Mouse (Mus musculus): ENCODE data around the gene Tspan11. TPM values are rescaled to one million over a fixed set of nuclear protein-coding genes. Genes with fewer than 3 reads are reported as not detected.

The Tspan11 gene
- total and polyA plus RNA-seq, 3 experiments: not detected

- no peak overlapping the region for H3K9ac ChIP-seq (ENCODE audit: insufficient read depth, low read depth)
- no peaks in the 10 kb centered on the region for H3K9me3 ChIP-seq (replicated peaks; ENCODE audit: low read length)
- no peaks in the 10 kb centered on the region for H3K36me3 ChIP-seq (replicated peaks in 1 of 2; ENCODE audit: control insufficient read depth in 1 of 2, insufficient read depth in 1 of 2, low read length in 1 of 2)
- peaks cover 0 to 4% of the 10 kb centered on the region in 2 experiments; a peak in 1 of 4 replicates for H3K4me1 ChIP-seq (ENCODE audit: control insufficient read depth in 1 of 2, insufficient read depth in 2 of 2)
- H3K4me3 ChIP-seq (replicated peaks in 1 of 3; ENCODE audit: low read depth in 2 of 3, low read length in 2 of 3, poor library complexity in 1 of 3): no peak overlapping the region
- DNase-seq (ENCODE audit: extremely low read depth): no peak
- in situ Hi-C loops (cut with MboI; ENCODE audit: low pct_ligation_motif_present, low pct_unique_long_range_greater_than_20kb, low sequenced_read_pairs) (loop anchor here (25.0 kb wide), 1 partner anchor 386 kb away; no protein-coding TSS in a partner anchor), dilution Hi-C loops (cut with MboI; ENCODE audit: extremely low pct_ligation_motif_present, extremely low pct_unique_long_range_greater_than_20kb, low sequenced_read_pairs) (no loop called here)
- no peak overlapping the region for H3K27ac ChIP-seq (ENCODE audit: insufficient read depth, low read depth)
- H3K4me2 ChIP-seq (ENCODE audit: insufficient read depth, low read depth, poor library complexity, severe bottlenecking): no peak overlapping the region
- TF ChIP-seq E2F4 (IDR thresholded peaks at IDR 0.05; ENCODE audit: insufficient replicate concordance, low read depth, low read length): no peak
- TF ChIP-seq MAX (IDR thresholded peaks at IDR 0.05; ENCODE audit: low read length): no peak
- TF ChIP-seq CHD2 (IDR thresholded peaks at IDR 0.05; ENCODE audit: low read length): no peak
- TF ChIP-seq RCOR1 (conservative IDR thresholded peaks at IDR 0.05; ENCODE audit: low read depth, low read length): no peak
- no peak for TF ChIP-seq EP300 (IDR thresholded peaks at IDR 0.05; ENCODE audit: low read length)
- no peak for TF ChIP-seq NRF1 (IDR thresholded peaks at IDR 0.05; ENCODE audit: low read depth, low read length)
- TF ChIP-seq MYC (IDR thresholded peaks at IDR 0.05; ENCODE audit: low read depth, low read length): no peak
- TF ChIP-seq PAX5 (IDR thresholded peaks at IDR 0.05; ENCODE audit: low read length): no peak
- TF ChIP-seq POLR2AphosphoS2 (IDR thresholded peaks at IDR 0.05; ENCODE audit: low read depth, low read length): no peak
- TF ChIP-seq USF2 (conservative IDR thresholded peaks at IDR 0.05; ENCODE audit: low read depth, low read length): no peak
- TF ChIP-seq JUND (conservative IDR thresholded peaks at IDR 0.05; ENCODE audit: low read depth, low read length): no peak
- TF ChIP-seq HCFC1 (IDR thresholded peaks at IDR 0.05; ENCODE audit: low read depth, low read length): no peak
- TF ChIP-seq GABPA (IDR thresholded peaks at IDR 0.05; ENCODE audit: insufficient replicate concordance, low read depth, low read length): no peak
- TF ChIP-seq ZC3H11A (IDR thresholded peaks at IDR 0.05; ENCODE audit: low read depth, low read length): no peak
- TF ChIP-seq ZKSCAN1 (IDR thresholded peaks at IDR 0.05; ENCODE audit: borderline replicate concordance, low read depth, low read length): no peak
- no peak for TF ChIP-seq ELF1 (IDR thresholded peaks at IDR 0.05; ENCODE audit: low read depth, low read length)
- TF ChIP-seq USF1 (IDR thresholded peaks at IDR 0.05; ENCODE audit: low read depth, low read length): no peak
- TF ChIP-seq UBTF (IDR thresholded peaks at IDR 0.05; ENCODE audit: low read depth, low read length): no peak
- H3K27me3 ChIP-seq (replicated peaks): peaks cover 90% of the 10 kb centered on the region
- H3K79me2 ChIP-seq (replicated peaks; ENCODE audit: control insufficient read depth, extremely low read depth, insufficient read depth, poor library complexity, severe bottlenecking): no peaks in the 10 kb centered on the region
Measured at GRCm38 (mm10) chr6:127923296-127923695, 35.9 kb downstream of the Tspan11 start.

- Histone ChIP-seq H3K27ac (ENCODE audit: insufficient read depth, low read depth) (no peak overlapping the region), H3K36me3 (replicated peaks in 1 of 2; ENCODE audit: control insufficient read depth in 1 of 2, insufficient read depth in 1 of 2, low read length in 1 of 2) (no peaks in the 10 kb centered on the region), H3K9me3 (replicated peaks; ENCODE audit: low read length) (no peaks in the 10 kb centered on the region), H3K4me1 (ENCODE audit: control insufficient read depth in 1 of 2, insufficient read depth in 2 of 2) (peaks cover 0 to 4% of the 10 kb centered on the region in 2 experiments; a peak in 1 of 4 replicates), H3K27me3 (replicated peaks) (peaks cover 89% of the 10 kb centered on the region), H3K4me2 (ENCODE audit: insufficient read depth, low read depth, poor library complexity, severe bottlenecking) (no peak overlapping the region), H3K4me3 (replicated peaks in 1 of 3; ENCODE audit: low read depth in 2 of 3, low read length in 2 of 3, poor library complexity in 1 of 3) (no peak overlapping the region), H3K9ac (ENCODE audit: insufficient read depth, low read depth) (no peak overlapping the region), H3K79me2 (replicated peaks; ENCODE audit: control insufficient read depth, extremely low read depth, insufficient read depth, poor library complexity, severe bottlenecking) (no peaks in the 10 kb centered on the region)
- in situ Hi-C loops (cut with MboI; ENCODE audit: low pct_ligation_motif_present, low pct_unique_long_range_greater_than_20kb, low sequenced_read_pairs) (loop anchor here (25.0 kb wide), 1 partner anchor 387 kb away; no protein-coding TSS in a partner anchor), dilution Hi-C loops (cut with MboI; ENCODE audit: extremely low pct_ligation_motif_present, extremely low pct_unique_long_range_greater_than_20kb, low sequenced_read_pairs) (no loop called here)
- DNase-seq (ENCODE audit: extremely low read depth): no peak
- TF ChIP-seq MXI1 (IDR thresholded peaks at IDR 0.05; ENCODE audit: low read depth, low read length) (no peak), TBP (conservative IDR thresholded peaks at IDR 0.05; ENCODE audit: low read depth, low read length) (no peak), MAFK (IDR thresholded peaks at IDR 0.05; ENCODE audit: insufficient replicate concordance, low read length) (no peak), IRF4 (IDR thresholded peaks at IDR 0.05; ENCODE audit: low read depth, low read length) (no peak)
Measured at GRCm38 (mm10) chr6:127924750-127925149, 37.4 kb downstream of the Tspan11 start.

Data from CH12.LX (cell line).